Mouse (Mus musculus): ENCODE data around the gene Lyl1.
"Not testable (repeated sequence)": the region's sequence is repeated elsewhere in the genome, so short reads cannot be mapped to it uniquely, and the experiment has no call there.

Gene Lyl1

DNA sequence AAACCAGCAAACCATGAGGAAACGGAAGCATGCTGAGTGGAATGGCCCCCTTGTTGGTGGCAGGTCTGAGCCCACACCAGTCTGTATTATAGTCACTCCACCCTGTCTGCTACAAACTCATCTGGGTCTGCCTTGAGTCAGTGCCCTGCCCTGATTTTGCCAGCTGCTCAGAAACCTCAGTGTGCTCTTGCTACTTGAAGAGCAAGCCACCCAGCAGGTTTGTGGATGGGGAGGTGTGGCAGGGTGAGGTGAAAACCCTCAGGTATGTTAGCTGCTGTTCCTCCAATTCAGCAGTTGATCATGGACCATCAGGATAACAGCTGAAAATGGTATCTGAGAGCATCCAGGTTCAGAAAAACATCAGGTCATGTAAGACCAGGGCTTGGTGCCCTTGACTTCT is 33.2 kb upstream of the Lyl1 start:
- intact Hi-C loops (cut with DNase I), result no loop called here

DNA sequence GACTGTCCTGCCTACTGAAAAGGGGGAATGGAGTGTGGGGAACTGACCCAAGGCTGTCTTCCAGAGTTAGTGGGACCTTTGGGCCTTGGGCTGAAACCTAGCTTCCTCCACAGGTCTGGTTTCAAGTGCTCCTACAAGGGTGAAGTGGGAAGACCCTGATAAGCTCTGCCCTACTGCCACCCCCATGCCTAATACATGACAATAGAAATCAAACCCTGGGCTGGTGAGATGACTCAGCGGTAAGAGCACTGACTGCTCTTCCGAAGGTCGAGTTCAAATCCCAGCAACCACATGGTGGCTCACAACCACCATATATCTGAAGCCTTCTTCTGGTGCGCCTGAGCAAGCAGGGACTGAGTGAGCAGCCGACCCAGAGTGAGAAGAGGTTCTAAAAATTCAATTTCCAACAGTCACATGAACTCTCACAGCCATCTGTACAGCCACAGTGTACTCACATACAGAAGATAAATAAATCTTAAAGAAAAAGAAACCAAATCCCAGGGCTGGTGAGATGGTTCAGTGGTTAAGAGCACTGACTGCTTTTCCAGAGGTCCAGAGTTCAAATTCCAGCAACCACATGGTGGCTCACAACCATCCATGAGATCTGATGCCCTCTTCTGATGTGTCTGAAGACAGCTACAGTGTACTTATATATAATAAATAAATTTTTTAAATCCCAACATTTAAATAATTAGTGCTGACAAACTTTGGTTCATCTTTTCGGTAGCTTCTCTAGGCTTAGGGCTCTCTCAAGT is 32.3 kb upstream of the Lyl1 start:
- intact Hi-C loops (cut with DNase I), result no loop called here

DNA sequence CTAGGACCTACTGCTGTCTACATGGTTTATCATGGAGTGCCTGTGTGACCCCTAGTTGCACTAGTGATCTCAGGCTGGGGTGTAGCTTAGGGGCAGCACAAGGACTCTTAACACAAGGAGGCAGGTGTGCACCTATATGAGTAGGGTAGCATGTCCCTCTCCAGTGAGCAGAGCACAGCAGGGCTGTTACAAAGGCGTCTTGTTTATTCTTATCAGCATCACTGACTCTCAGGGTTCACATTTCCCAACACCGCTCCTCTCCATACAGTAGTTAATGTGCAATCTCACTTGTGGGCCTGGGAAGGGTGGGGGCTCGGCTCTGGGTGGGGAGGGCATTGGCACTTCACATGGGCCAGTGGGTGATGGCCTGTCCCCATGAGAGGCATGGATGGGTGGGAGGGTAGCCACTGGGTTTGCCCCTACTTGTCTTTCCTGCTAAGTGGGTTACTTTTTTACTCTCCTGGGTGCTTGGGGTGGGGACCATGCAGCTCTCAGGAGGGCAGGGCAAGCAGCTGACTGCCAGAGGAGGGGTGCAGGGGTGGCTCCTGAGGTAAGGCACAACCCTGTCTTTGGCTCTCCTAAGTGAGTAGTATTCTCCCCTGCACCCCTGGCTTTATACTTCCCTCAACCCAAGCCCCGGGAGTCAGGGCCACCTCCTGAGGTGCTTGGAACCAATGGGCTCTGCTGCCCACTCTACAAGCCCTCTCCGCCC is 30.8 kb upstream of the Lyl1 start:
- intact Hi-C loops (cut with DNase I), result not testable (repeated sequence)

DNA sequence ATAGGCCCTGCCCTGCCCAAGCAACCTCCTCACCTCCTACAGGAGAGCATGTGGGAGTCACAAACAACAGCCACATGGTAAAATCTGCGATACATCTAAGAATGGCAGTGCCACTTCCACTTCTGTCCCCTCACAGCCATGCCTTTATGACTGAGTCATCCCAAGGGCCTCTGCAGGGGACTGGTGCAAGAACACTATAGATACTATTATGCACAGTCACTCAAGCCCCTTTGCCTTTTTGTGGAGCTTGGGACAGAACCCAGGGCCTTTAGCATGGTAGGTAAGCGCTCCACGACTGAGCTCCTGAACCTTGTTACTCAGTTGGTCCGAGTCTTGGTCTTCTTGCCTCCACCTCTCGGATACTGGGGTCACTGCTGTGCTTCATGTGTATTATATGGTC is 24.0 kb upstream of the Lyl1 start:
- intact Hi-C loops (cut with DNase I), result no loop called here

DNA sequence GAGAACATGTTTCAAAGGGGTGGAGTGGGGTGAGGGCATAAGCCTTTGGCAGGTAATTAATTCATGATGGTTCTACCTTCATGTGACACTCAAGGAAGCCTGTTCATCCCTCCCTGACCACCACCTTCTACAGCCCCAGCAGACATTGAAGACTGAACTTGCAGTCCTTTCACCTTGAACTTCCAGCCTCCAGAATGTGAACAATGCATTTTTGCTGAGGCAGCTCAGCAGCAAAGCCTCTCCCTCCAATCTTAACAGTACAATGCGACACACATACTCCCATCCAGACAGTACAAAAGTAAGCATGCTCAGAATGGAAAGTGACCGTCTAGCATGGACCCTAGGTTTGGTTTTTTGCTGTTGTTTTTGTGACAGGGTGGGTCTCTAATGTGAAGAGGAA is 19.8 kb upstream of the Lyl1 start:
- intact Hi-C loops (cut with DNase I), result no loop called here

DNA sequence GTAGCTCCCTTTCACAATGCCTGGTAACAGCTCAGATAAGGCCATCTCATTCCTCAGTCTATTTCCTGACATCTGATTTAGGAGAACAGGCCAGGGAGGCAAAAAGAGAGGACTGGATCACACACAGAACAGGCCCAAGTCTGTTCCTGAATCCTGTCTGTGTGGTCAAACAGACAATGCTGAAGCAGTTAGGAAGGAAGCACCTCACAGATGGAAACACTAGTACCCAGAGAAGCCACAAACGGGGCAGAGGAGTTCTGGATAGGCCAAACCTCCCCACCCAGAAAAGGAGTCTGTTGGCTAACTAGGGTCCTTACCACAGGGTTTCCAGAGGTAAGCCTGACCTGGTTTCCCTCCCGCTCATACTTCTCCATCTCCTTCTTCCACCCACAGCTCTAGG is 19.0 kb upstream of the Lyl1 start:
- intact Hi-C loops (cut with DNase I), result no loop called here

DNA sequence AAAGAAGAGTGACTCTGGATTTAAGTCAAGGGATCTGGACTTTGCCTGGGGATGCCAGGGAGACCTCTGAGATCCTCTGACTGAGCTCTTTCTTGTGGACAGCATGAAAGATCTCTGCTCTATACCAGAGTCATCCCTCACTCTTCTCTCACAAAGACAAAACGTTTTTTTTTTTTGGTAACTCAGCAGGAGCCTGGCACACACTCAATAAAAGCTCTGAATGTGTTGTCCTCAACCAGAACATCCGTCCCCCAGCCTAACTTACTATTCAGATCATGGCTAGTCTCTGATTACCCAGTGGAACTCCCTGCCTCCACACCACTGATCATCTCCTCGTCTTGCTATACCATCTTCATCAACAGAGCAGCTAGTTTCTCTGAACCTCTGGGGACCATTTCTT is 16.7 kb upstream of the Lyl1 start:
- intact Hi-C loops (cut with DNase I), result no loop called here

DNA sequence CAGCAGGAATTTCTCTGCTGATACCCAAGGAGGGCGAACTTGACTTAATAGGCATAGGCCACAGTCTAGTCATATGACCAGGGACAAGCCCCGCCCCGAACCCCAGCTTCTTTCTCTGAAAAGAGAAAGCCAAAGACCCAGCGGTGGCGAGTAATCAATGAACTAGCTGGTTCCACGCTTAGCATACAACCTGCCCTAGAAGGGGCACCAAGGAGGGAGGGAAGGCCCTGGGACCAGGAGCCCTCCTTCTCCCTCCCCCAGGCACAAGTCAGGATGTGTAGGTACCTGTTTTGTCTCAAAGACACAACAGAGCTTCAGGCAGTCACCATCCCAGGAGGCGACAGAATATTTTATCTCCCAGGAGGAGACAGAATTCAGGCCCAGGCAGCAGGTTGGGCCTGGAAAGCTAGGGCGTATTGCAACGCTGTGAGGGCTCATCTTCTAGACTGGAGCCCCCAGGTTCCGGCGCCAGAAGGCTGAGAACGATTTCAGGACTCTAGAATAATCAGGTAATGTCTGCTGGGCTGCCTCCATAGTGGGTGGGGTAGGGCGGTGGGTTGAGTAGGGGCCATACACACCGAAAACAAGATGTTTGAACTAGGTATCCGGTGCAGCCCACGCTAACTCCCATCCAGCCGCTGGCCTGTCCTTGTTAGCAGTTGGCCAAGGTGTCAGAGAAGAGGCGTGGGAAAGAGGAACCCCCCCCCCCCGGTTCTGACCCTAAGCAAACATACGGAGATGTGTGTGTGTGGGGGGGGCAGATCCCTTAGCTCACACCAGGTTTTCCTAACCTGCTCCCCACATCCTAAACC is 14.9 kb upstream of the Lyl1 start, which contains the start of gene Trmt1:
Gene Trmt1 (plus strand): TSS at position 117 of the 812 bp plus-strand sequence.
- intact Hi-C loops (cut with DNase I), result no loop called here

DNA sequence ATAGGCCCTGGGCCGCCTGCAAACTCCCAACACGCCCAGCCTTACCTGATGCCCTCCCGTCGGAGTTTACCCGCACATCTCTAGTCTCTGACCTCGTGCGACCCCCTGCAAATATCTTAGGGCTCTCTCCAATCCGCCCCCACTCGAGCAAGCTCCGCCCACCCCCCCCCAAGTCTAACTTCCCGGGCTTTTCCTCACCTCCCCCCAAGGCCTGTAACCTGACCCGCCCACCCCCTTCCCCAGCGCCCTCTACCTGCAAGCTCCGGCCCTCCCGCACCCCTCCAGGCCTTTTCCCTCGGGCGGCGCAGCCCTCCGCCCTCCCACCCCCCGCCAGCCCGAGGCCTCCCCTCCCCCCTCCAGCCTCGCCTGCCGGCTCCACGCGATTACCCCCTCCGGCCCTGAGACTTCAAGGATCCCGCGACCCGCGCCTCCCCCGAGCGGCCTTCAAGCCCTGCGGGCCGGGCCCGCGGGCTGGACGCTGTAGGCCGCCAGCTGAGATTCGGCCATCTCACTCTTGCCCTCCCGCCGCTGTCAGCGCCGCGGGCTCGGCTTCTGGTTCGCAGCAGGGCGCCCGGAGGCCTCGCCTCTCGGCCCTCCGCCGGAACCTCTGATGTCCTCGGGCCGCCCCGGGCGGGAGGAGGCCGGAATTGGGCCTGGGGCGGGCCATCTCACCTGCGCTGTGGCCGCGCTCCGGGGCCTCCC is 14.1 kb upstream of the Lyl1 start:
- intact Hi-C loops (cut with DNase I), result no loop called here

DNA sequence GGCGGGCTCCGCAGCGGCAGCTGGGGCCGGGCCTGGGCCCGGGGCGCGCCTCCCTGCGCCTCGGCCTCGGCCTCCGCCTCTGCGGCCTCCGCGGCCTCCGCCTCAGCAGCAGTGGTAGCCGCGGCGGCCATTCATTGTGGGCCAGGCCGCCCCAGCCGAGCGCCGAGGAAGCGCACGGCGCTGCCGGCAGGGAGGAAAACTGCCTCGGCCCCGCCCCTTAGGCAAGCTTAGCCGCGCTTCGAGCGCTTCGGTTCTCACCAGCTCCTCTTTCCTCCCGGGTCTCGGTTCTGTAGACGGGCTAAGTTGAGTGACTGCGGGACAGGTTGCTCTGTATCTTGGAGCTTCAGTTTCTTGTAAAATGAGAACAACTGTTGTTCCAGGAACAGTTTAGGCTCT is 13.6 kb upstream of the Lyl1 start, which contains the start of gene Nacc1:
Gene Nacc1 (minus strand): TSS at position 158 of the 396 bp plus-strand sequence.
- intact Hi-C loops (cut with DNase I), result no loop called here

DNA sequence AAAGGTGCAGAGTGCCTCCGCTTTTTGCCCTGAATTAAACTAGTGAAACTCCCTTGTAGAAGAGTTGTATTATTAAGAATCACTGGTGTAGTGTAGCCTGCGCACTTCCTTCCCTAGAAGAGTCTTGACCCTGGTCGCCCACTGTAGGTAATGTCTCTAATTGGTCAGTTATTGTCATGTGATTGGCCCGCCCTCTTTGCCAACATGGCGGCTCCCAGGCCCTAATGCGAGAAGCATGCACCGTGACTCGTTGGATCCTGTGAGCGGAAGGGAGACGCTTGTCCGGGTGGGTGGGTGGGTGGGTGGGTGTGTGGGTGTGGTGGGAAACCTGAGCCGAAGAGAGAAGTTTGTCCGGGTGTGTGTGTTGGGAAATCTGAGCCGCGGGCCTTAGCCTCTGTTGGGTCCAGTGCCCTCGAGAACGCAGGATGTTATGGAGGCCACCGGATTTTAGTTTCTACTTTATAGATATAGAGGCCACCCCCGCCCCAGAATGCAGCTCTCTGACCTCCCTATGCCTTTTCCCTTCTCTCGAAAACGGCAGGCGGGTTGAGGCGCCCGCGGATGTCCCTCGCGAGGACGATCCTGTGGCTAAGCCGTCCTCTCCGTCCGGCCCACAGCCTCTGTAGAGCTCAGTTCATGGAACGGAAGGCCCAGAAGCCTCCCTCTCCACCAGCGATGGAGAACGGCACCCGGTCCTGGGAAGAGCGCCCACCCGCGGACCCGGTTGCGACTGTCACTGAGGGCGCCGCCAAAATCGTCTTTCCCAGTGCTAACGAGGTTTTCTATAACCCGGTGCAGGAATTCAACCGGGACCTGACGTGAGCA is 12.0 kb upstream of the Lyl1 start:
- intact Hi-C loops (cut with DNase I), result no loop called here

DNA sequence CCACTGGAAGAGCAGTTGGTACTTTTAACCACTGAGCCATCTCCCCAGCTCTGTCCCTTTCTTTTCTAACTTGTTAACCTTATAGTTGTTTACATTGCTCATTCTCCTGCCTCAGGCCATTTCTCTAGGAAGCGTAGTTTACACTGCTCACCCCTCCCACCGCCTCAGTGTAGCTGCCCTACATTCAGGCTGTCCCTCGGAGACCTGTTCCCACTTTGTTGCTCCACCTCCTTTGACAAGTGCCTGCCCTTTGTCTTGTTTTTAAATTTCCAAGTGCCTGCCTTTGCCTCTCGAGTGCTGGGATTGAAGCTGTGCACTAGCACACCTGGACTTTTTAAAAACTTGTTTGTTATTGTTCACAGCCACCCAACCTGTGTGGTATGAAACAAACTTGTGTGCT is 7.9 kb upstream of the Lyl1 start:
- intact Hi-C loops (cut with DNase I), result no loop called here

DNA sequence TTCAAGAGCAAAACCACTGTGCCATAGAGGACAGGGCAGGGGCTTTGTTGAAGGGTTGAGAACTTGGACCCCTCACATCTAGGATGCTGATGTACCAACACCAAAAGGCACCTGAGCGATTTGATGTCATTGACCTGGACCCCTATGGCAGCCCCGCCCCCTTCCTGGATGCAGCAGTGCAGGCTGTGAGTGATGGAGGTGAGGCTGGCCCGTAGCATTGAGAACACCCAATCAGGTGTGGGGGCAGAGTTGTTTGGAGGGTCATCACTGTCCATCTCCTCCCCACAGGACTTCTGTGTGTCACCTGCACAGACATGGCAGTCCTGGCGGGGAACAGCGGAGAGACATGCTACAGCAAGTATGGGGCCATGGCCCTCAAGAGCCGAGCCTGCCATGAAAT is 6.1 kb upstream of the Lyl1 start:
- intact Hi-C loops (cut with DNase I), result no loop called here

DNA sequence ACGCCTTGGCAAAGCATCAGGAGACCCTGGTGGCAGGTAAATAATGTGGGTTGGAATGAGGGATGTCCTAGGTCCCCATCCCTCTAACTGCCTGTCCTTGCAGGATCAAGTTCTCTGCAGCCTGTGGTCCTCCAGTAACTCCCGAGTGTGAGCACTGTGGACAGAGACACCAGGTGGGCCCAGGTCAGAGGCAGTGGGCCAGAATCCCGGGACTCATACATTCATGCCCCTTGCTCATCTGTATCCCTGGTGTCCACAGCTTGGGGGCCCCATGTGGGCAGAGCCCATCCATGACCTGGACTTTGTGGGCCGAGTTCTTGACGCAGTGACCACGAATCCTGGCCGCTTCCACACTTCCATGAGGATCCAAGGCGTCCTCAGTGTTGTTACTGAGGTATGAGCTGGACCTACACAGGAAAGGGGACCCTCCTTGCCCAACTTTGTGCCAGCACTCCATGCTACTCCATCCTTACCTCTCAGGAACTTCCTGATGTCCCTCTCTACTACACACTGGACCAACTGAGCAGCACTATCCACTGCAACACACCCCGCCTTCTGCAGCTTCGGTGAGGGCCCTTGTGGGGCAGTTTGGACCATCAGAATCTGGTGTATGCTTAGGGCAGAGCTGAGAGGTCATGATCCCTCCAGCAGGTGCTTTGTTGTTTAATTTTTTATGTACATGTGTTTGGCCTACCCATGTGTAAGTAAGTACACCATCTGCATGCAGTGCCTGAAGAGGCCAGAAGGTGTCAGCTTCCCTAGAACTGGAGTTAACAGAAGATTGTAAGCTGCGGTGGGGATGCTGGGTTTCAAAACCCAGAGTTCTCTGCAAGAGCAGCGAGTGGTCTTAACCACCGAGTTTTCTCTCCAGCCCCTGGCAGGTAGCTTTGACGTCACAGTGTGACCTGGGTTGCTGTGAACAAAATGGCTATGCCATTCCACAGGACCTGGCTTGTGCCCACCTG is 3.8 kb upstream of the Lyl1 start:
- intact Hi-C loops (cut with DNase I), result no loop called here

DNA sequence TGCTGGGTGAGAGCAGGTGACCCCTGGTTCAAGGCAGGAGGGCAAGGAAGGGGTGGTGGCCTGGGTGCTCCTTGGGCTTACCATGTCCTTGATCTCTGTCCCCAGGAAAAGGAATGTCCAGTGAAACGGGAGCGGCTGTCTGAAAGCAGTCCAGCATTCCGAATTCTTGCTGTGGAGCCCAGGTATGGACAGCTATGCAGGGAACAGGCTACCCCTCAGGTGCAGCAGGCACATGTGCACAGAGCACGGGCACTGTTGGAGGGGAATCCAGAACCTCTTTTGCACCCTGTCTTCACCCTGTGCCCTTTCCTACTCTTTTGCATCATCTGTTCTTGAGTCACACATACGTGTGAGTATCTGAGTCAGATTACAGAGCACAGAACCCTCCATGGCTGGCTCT is 3.0 kb upstream of the Lyl1 start:
- intact Hi-C loops (cut with DNase I), result no loop called here

DNA sequence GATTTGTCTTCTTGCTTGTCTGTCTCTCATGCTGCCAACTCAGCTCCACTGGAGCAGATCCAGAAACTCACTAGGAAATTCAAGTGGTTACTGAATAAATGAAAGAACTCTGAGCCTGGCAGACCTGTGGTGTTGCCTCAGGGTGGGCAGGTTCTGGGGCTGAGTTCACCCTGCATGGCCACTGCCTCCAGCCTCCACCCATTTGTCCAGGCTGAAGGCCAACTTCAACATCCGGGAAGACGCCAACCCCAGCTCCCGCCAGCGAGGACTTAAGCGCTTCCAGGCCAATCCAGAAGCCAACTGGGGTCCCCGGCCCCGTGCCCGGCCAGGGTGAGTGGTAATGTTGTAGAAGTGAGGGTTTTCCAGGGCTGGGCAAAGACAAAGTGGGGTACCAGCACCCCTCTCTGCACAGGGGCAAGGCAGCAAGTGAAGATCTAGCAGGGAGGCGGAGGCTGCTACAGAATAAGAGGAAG is 2.3 kb upstream of the Lyl1 start:
- intact Hi-C loops (cut with DNase I), result no loop called here

DNA sequence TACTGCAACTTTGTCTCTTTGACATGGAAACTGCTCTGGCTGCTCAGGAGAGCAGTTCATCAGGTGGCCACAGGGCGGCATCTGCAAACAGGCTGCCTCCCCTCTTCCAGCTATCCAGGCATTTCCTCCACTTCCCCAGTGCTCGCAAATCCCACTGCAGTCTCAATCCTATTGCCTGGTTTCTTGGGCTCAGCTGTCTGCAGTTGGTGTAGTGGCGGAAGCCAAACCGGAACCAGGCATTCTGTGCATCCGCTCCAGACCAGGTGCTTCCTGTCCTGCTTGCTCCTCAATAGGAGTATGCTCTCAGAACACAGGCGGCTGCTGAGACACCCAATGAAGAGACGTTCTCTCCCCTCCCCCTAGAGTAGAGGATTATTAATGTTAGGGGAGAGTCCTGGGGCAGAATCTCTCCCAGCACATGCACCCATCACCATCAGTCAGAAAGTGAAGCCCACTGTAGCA is 1.4 kb upstream of the Lyl1 start:
- intact Hi-C loops (cut with DNase I), result no loop called here

DNA sequence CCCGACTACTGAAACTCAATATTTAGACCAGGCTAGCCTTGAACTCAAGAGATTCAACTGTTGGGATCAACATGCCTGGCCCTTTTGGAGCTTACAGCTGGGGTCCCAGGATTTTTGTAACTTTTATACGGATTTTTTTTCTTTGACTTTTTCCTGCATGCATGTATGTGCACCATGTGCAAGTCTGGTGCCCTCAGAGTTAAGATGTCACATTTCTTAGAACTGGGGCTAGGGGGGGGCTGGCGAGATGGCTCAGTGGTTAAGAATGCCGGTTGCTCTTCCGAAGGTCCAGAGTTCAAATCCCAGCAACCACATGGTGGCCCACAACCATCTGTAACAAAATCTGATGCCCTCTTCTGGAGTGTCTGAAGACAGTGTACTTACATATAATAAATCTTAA is 731 bp upstream of the Lyl1 start:
- intact Hi-C loops (cut with DNase I), result no loop called here

DNA sequence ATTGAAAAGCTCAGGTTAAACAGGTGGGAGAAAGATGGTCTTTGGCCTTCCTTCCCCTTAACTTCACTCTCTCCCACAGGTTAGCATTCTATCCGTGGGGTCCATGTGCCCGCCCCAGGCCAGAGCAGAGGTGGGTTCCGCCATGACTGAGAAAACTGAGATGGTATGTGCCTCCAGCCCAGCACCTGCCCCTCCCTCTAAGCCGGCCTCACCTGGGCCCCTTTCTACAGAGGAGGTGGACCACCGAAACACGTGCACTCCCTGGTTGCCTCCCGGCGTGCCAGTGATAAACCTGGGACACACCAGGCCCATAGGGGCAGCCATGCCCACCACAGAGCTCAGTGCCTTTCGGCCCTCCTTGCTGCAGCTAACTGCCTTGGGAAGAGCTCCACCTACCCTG is 1.3 kb downstream of the Lyl1 start:
- intact Hi-C loops (cut with DNase I), result no loop called here

All from adrenal gland (tissue).